Mouse (Mus musculus) ES-E14 (cell line): ENCODE data around the gene Impdh1. TPM values are rescaled to one million over a fixed set of nuclear protein-coding genes. Genes with fewer than 3 reads are reported as not detected.
A peak's percentile ranks its signal among the peaks of the same experiment; 100 is the strongest.
"Not testable (repeated sequence)": the region's sequence is repeated elsewhere in the genome, so short reads cannot be mapped to it uniquely, and the experiment has no call there.

ENCODE experiments used
- DNase-seq: peaks from one replicate; pipeline ENCODE4 v3.0.0-alpha.2; 2013; ENCODE audit warnings: low read depth, low spot score
- H3K27ac ChIP-seq: 2 replicates; pipeline ENCODE4 v1.5.1; 2012; ENCODE audit warnings: low read depth, mild to moderate bottlenecking, low read length, moderate library complexity, mixed read lengths; ENCODE audit not compliant: poor library complexity, insufficient read depth, severe bottlenecking
- H3K36me3 ChIP-seq: 2 replicates; pipeline ENCODE4 v1.6.1; 2012; ENCODE audit warnings: mild to moderate bottlenecking, low read length, moderate library complexity, mixed read lengths; ENCODE audit not compliant: control insufficient read depth, poor library complexity, insufficient read depth, severe bottlenecking
- H3K4me1 ChIP-seq, 2 experiments: fragments of 150-350 bp in 1 of 2; sonication (generic) in 1 of 2; 2 replicates each; pipeline ENCODE4 v1.6.1; 2012; ENCODE audit warnings: low read length in 2 of 2, mild to moderate bottlenecking in 1 of 2, mixed read lengths in 1 of 2; ENCODE audit not compliant: control insufficient read depth in 2 of 2, insufficient read depth in 2 of 2, poor library complexity in 1 of 2
- H3K4me3 ChIP-seq, 2 experiments: fragments of 150-350 bp in 1 of 2; sonication (generic) in 1 of 2; 2 replicates each; pipeline ENCODE4 v1.5.1; 2012; ENCODE audit warnings: low read length in 2 of 2, low read depth in 1 of 2, mild to moderate bottlenecking in 1 of 2, mixed read lengths in 1 of 2; ENCODE audit not compliant: insufficient read depth in 1 of 2, poor library complexity in 1 of 2, severe bottlenecking in 1 of 2
- H3K9ac ChIP-seq: 2 replicates; pipeline ENCODE4 v1.6.1; 2012; ENCODE audit warnings: low read depth, mild to moderate bottlenecking, low read length, mixed read lengths; ENCODE audit not compliant: poor library complexity, insufficient read depth, severe bottlenecking
- H3K9me3 ChIP-seq: fragments of 150-350 bp; sonication (generic); 2 replicates; pipeline ENCODE4 v1.6.1; 2012; ENCODE audit warnings: low read depth, mild to moderate bottlenecking, low read length; ENCODE audit not compliant: control insufficient read depth, insufficient read depth
- CHD2 ChIP-seq: IDR thresholded peaks from 2 replicates; pipeline ENCODE4 v1.6.1; 2014; ENCODE audit warnings: mild to moderate bottlenecking, low read depth, low read length, inconsistent platforms
- HCFC1 ChIP-seq: IDR thresholded peaks from 2 replicates; pipeline ENCODE4 v1.6.1; 2012; ENCODE audit warnings: low read length, inconsistent platforms, borderline replicate concordance; ENCODE audit not compliant: insufficient read depth
- MAFK ChIP-seq: IDR thresholded peaks from 2 replicates; pipeline ENCODE4 v1.6.1; 2014; ENCODE audit warnings: mild to moderate bottlenecking, low read depth, low read length, inconsistent platforms; ENCODE audit not compliant: insufficient read depth
- ZC3H11A ChIP-seq: IDR thresholded peaks from 2 replicates; pipeline ENCODE4 v1.6.1; 2012; ENCODE audit warnings: low read depth, mild to moderate bottlenecking, inconsistent platforms, low read length, borderline replicate concordance
- ZNF384 ChIP-seq: IDR thresholded peaks from 2 replicates; pipeline ENCODE4 v1.6.1; 2012; ENCODE audit warnings: low read depth, low read length, inconsistent platforms
- in situ Hi-C, 2 experiments: fragments of 600-800 bp; cut with MboI; formaldehyde crosslinking; loops; one replicate each; pipeline ENCODE4 v1.15.1; 2025; ENCODE audit warnings: low sequenced_read_pairs in 2 of 2, inconsistent platforms in 1 of 2; ENCODE audit not compliant: unreplicated experiment in 2 of 2
- total RNA-seq: library from RNA; depleted of rRNA; stranded (reverse); fragments of 300-350 nt; gene quantifications from 2 replicates; pipeline ENCODE4 v1.2.3, GENCODE M21; 2012

Gene Impdh1
- total RNA-seq, 1 experiment, result 29.7 TPM

DNA sequence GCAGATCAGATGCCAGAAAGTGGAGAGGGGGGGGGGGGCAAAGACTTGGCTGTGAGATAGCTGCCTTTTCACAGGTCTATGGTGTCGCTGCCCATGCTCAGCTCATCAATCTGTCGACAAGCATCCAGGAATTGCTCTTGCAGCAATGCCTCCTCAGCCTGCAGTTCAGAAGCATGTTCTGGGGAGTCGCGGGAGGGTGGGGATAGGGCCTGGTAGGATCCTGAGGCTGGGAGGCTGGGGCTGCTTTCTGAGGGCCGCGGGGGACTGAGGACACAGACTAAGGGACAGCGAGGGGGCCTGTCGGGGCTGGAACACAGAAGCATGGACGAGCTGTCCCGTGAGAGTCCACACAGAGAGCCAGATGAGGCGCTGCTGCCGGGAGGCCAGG lies 46.5 kb downstream of the Impdh1 start:
- H3K9me3 ChIP-seq, result no peaks in the 10 kb centered on the region

DNA sequence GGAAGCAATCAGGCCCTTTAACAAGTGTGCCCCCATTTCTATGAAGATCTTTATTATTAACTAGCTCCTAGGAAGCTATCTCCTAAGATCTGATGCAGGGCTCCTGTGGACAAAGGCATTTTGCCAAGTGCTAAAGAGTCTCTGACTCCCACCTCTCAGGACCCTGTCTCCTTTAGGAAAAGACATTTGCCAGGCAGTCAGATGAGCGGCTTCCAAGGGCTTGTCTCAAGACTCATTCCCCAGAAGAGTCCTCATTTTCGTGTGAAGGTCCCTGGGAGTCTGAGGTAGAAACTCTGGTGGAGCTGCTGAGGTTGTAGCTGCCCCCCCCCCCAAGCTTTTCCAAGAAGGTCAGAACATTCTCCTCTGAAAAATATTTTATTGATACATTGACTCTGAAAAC lies 47.3 kb downstream of the Impdh1 start:
- no peak overlapping the region for H3K4me3 ChIP-seq
- DNase-seq, result no peak
- in situ Hi-C loops, result no loop called here

More for the DNA sequence above, 46.5 kb downstream of the Impdh1 start:
- peak overlapping the region; percentile 77 for H3K9ac ChIP-seq
- peak overlapping the region; percentile 71 to 80 for H3K4me3 ChIP-seq
- in situ Hi-C loops, result no loop called here
- no peaks in the 10 kb centered on the region for H3K36me3 ChIP-seq
- no peak for DNase-seq
- no peaks in the 10 kb centered on the region for H3K4me1 ChIP-seq
- TF ChIP-seq HCFC1 (no peak), ZC3H11A (no peak), MAFK (no peak), CHD2 (no peak), ZNF384 (no peak)
- H3K27ac ChIP-seq, result no peak overlapping the region

DNA sequence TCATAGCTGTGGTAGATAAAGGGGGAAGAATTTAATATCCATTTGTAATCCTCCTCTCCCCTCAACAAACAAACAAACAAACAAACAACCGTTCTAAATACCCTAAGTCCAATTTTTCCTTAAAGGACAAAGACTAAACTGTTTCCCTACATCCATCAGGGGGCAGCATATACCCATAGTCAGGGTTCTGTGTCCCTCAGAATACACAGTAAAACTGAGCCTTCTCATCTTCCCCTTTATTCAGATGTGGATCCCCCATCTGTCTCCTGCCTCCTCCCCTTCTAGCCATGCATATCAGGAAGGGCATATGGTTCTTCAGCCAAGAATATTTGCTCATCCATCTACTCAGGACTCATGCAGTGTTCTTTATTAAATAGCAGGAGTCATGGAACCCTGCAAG lies 50.0 kb downstream of the Impdh1 start:
- Histone ChIP-seq H3K9ac (no peak overlapping the region), H3K9me3 (no peaks in the 10 kb centered on the region), H3K27ac (no peak overlapping the region), H3K36me3 (no peaks in the 10 kb centered on the region), H3K4me1 (no peaks in the 10 kb centered on the region; a peak in 1 of 4 replicates), H3K4me3 (no peak overlapping the region)
- in situ Hi-C loops, result no loop called here
- DNase-seq, result no peak
- no peak for TF ChIP-seq ZC3H11A
- no peak for TF ChIP-seq CHD2
- TF ChIP-seq MAFK, result no peak
- TF ChIP-seq HCFC1, result no peak

More for the DNA sequence above, 47.3 kb downstream of the Impdh1 start:
- Histone ChIP-seq H3K27ac (no peak overlapping the region), H3K4me1 (no peaks in the 10 kb centered on the region), H3K9ac (no peak overlapping the region), H3K9me3 (no peaks in the 10 kb centered on the region), H3K36me3 (no peaks in the 10 kb centered on the region)
- TF ChIP-seq CHD2 (no peak), ZC3H11A (no peak), HCFC1 (no peak), ZNF384 (no peak), MAFK (no peak)

DNA sequence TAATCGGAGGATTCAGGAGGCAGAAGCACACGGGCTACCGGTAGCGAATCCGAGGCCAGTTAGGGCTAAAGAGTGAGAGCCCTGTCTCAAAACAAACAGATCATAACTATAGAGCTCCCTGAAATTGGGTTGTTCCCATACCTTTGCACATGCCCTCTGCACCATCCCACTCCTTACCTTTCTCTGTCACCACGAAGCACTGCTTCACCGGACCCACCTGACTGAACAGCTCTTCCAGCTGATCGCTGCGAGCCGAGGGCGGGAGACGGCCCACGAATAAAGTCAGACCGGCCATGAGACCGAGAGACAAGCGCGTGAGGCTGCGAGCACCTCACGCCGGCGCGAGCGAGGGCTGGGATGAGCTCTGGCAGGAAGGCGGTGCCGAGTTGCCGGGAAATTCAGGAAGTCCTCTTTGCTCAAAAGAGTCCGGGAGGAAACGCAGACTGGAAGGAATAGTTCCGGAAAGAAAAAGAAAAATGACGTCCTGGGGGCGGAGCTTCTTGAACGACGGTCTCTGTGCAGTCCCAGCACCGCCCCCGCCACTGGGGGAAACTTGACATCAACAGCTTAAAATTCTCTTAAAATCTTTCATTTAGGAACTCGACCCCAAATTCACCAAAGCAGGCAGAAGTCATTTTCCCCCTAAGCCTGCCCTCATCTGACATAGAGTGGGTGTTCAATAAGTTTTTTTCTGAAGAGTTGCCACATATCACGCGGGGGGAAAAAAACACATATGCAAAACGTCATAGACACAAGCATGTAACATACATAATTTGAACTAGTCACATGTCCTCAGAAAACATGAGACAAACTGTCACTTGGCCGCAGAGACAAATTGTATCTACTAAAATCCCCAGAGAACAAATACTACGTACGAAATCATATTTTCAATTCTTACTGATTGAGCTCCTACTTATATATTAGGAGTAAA lies 51.6 kb downstream of the Impdh1 start, which contains the start of gene Rbm28:
TSS of gene Rbm28 (minus strand) at position 693 of the 931 bp plus-strand sequence.
- H3K9ac ChIP-seq, result peak within 1 kb of the TSS; percentile 96
- H3K36me3 ChIP-seq, result no peaks in the 10 kb centered on the region; the same call in 1 of the 2 replicates
- peak within 1 kb of the TSS; percentile 97 to 98 for H3K4me3 ChIP-seq
- H3K27ac ChIP-seq, result no peak within 1 kb of the TSS
- peak; percentile 97 for DNase-seq
- no peaks in the 10 kb centered on the region; a peak in 1 of 4 replicates for H3K4me1 ChIP-seq
- no peaks in the 10 kb centered on the region for H3K9me3 ChIP-seq
- in situ Hi-C loops, result no loop called here
- TF ChIP-seq MAFK (no peak), ZNF384 (no peak), HCFC1 (peak; percentile 84), CHD2 (0 out of 2 replicates have a peak, but pooled peaks have one; percentile 25)

DNA sequence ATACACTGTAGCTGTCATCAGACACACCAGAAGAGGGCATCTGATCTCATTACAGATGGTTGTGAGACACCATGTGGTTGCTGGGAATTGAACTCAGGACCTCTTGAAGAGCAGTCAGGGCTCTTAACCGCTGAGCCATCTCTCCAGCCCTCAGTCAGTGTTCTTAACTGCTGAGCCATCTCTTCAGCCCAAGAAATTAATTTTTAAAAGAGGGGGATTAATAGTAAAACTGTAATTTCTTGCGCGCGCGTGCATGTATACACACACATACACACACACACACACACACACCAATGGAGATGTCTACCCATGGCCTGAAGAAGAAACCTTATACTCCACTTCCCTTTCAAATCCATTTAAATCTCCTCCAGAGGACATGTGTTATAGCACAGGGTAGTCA lies 54.9 kb downstream of the Impdh1 start:
- in situ Hi-C loops, DNase-seq, H3K27ac ChIP-seq, H3K9me3 ChIP-seq, H3K9ac ChIP-seq, H3K4me1 ChIP-seq, H3K4me3 ChIP-seq: not testable (repeated sequence)
- peaks cover 14% of the 10 kb centered on the region; the same call in 1 of the 2 replicates for H3K36me3 ChIP-seq
